Mouse (Mus musculus) E14TG2a.4 (cell line): ENCODE measurements around the gene Nrd1.

ENCODE experiments used
- CTCF ChIP-seq: conservative IDR thresholded peaks from 2 replicates; pipeline ENCODE4 v1.5.1; 2014; ENCODE audit warnings: low read length
- NANOG ChIP-seq: IDR thresholded peaks from 2 replicates; pipeline ENCODE4 v1.6.1; 2014; ENCODE audit warnings: borderline replicate concordance, low read length, mixed read lengths
- POU5F1 ChIP-seq: IDR thresholded peaks from 2 replicates; pipeline ENCODE4 v1.6.1; 2014; ENCODE audit warnings: low read length, borderline replicate concordance

- no peak for TF ChIP-seq CTCF
- no peak for TF ChIP-seq POU5F1
- TF ChIP-seq NANOG = no peak
Observed at GRCm38 (mm10) chr4:109029857-109030256, 29.4 kb downstream of the Nrd1 start.
